25 mouse cellular contexts compared by ENCODE assay signal in the genomic region with DNA sequence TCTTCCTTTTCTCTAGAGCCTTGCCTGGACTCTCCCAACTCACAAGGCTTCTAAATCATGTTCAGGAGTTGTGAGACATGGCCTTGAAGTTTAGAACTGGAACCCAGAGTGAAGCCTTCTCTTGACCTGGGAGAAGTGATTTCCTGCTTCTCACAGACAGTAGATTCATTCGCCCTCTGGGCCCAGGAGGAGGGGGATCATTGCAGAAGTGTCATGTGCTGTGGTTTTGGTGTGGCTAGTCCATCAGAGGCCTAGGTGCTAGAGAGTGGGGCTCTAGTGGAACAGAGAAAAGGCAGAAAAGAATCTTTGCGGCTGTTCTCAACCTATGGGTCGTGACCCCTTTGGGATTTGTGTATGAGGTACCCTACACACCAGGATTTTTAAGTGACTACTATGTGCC.
"Had no signal": no experiment of that assay in that cellular context is flagged by ENCODE, and none has a peak within 500 bp of the region (broad histone marks: within the 10 kb centered on the region; RNA-seq: fewer than 3 reads in every experiment).

No protein-coding gene starts in this region.

- H3K9ac ChIP-seq: heart, embryonic 13.5 days; heart, embryonic 15.5 days; hindbrain, embryonic 14.5 days; intestine, embryonic 15.5 days; limb, embryonic 12.5 days had no signal

- H3K4me3 ChIP-seq: heart, adult 2 months; heart, embryonic 13.5 days; heart, embryonic 15.5 days; intestine, embryonic 15.5 days; left cerebral cortex, adult 2 months; limb, embryonic 10.5 days; limb, embryonic 12.5 days had no signal

- DNase-seq: gastrocnemius, postnatal 14 days; gastrocnemius, postnatal 36 days; heart, adult 11 months; heart, adult 2 months; heart, postnatal 14 days; heart, postnatal 36 days; kidney, adult 18-20 months; kidney, adult 8-10 months; kidney, postnatal 10 days; kidney, postnatal 25 days; kidney, postnatal 4 days; layer of hippocampus, adult 9-11 months; liver had no signal

- H3K4me1 ChIP-seq: heart, embryonic 13.5 days; heart, embryonic 15.5 days; intestine, embryonic 15.5 days; limb, embryonic 10.5 days; limb, embryonic 12.5 days had no signal

- H3K27me3 ChIP-seq: heart, embryonic 13.5 days; heart, embryonic 15.5 days; intestine, embryonic 15.5 days; limb, embryonic 12.5 days had no signal

- H3K4me2 ChIP-seq: heart, embryonic 11.5 days; heart, embryonic 13.5 days; heart, embryonic 15.5 days; hindbrain, embryonic 14.5 days; intestine, embryonic 15.5 days; limb, embryonic 12.5 days; liver, embryonic 11.5 days had no signal

- ATAC-seq: hindbrain, embryonic 16.5 days; inflammation-experienced regulatory T-cells, adult 6 months; intestine, embryonic 15.5 days; intestine, postnatal 0 days had no signal

- H3K9me3 ChIP-seq: heart, embryonic 13.5 days; heart, embryonic 15.5 days; intestine, embryonic 15.5 days; limb, embryonic 10.5 days; limb, embryonic 12.5 days had no signal

- H3K36me3 ChIP-seq: heart, embryonic 13.5 days; heart, embryonic 15.5 days; intestine, embryonic 15.5 days; limb, embryonic 10.5 days; limb, embryonic 12.5 days had no signal

- H3K27ac ChIP-seq: heart, adult 2 months; heart, embryonic 13.5 days; heart, embryonic 15.5 days; hindbrain, embryonic 14.5 days; intestine, embryonic 15.5 days; left cerebral cortex, adult 2 months; limb, embryonic 10.5 days; limb, embryonic 12.5 days had no signal
